Mouse (Mus musculus): ENCODE measurements around the gene Dbx2. TPM values are rescaled to one million over a fixed set of nuclear protein-coding genes. Genes with fewer than 3 reads are reported as not detected.

Gene Dbx2
- not detected for total RNA-seq (2023)

DNA sequence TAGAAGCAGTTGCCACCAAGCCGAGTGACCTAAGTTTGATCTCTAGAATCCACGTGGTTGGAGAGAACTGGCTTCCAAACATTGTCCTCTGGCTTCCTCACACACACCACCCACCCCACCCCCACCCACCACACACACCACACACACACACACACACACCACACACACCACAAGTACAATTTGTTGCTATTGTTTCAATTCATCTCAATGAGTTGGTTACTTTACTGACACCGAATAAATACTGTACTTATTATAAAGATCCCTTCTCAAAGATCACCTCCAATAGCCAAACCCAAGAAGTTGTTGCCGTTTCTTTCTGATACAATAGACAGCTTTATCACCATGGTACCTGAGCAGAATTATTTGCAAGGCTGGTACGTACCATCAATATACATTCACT, at the start of gene Dbx2:
Dbx2 (minus strand) TSS at position 101 of the 400 bp plus-strand sequence.

Other genes with a start within 250 kb of the Dbx2 start
- not detected for gene Nell2, start 127.4 kb downstream of the Dbx2 start, total RNA-seq (2023)
- 66.8 TPM for gene Ano6, start 134.9 kb upstream of the Dbx2 start, total RNA-seq (2023)